Mouse (Mus musculus) liver, postnatal 0 days (tissue): Measurements from ENCODE around the gene Prox1. TPM values are rescaled to one million over a fixed set of nuclear protein-coding genes. Genes with fewer than 3 reads are reported as not detected.

Experiments used
- ATAC-seq: fragments of 200-750 bp; cut with Nextera tagmentation; 2 replicates; pipeline ENCODE4 v1.8.0; 2017; ENCODE audit warnings: mild to moderate bottlenecking, moderate library complexity
- DNase-seq: peaks from one replicate; pipeline ENCODE4 v3.0.0-alpha.2; 2016
- H3K27ac ChIP-seq: fragments of 300-500 bp; sonication (generic); 2 replicates; pipeline ENCODE4 v1.5.1; 2014; ENCODE audit warnings: antibody characterized with exemption, moderate library complexity, mild to moderate bottlenecking, low read depth
- H3K27me3 ChIP-seq: fragments of 300-500 bp; sonication (generic); 2 replicates; pipeline ENCODE4 v1.6.1; 2014; ENCODE audit warnings: low read length, control low read depth, mixed read lengths; ENCODE audit not compliant: insufficient read depth
- H3K36me3 ChIP-seq: fragments of 300-500 bp; sonication (generic); replicated peaks from 2 replicates; pipeline ENCODE4 v1.6.1; 2014; ENCODE audit warnings: mild to moderate bottlenecking, control low read depth, low read length, moderate library complexity, mixed read lengths; ENCODE audit not compliant: insufficient read depth
- H3K4me1 ChIP-seq: fragments of 300-500 bp; sonication (generic); 2 replicates; pipeline ENCODE4 v1.6.1; 2014; ENCODE audit warnings: antibody characterized with exemption, mild to moderate bottlenecking, control low read depth; ENCODE audit not compliant: insufficient read depth
- H3K4me2 ChIP-seq: fragments of 300-500 bp; sonication (generic); 2 replicates; pipeline ENCODE4 v1.6.1; 2014; ENCODE audit warnings: low read depth, mild to moderate bottlenecking, low read length, moderate library complexity, mixed read lengths
- H3K4me3 ChIP-seq: fragments of 300-500 bp; sonication (generic); 2 replicates; pipeline ENCODE4 v1.5.1; 2014; ENCODE audit warnings: low read depth, low read length
- H3K9ac ChIP-seq: fragments of 300-500 bp; sonication (generic); replicated peaks from 2 replicates; pipeline ENCODE4 v1.6.1; 2014; ENCODE audit warnings: mild to moderate bottlenecking, moderate library complexity
- H3K9me3 ChIP-seq: fragments of 300-500 bp; sonication (generic); 2 replicates; pipeline ENCODE4 v1.6.1; 2016; ENCODE audit warnings: mild to moderate bottlenecking, control low read depth, low read length, mixed read lengths
- CTCF ChIP-seq: sonication (generic); IDR thresholded peaks from 2 replicates; pipeline ENCODE4 v1.5.1; 2016; ENCODE audit warnings: antibody characterized with exemption, low read depth
- EP300 ChIP-seq: IDR thresholded peaks from 2 replicates; pipeline ENCODE4 v1.6.1; 2016; ENCODE audit warnings: antibody characterized with exemption, low read depth, mild to moderate bottlenecking
- WGBS: fragments of 180-500 bp; shearing (Covaris S2); extraction: QIAGEN DNeasy Blood & Tissue Kit; methylation state at CpG from one replicate; pipeline ENCODE4 v1.1.7; 2014; ENCODE audit not compliant: insufficient replicate concordance; 5-methylcytosine and 5-hydroxymethylcytosine counted together
- polyA plus RNA-seq: library from polyadenylated mRNA; unstranded; fragments of >200 nt; fragmentation: Nextera tagmentation; extraction: Ambion mirVana; gene quantifications from 2 replicates; pipeline ENCODE4 v1.2.1, GENCODE M21; 2015

Prox1 gene
- polyA plus RNA-seq, 1 experiment from 2014 or later: 11.8 TPM

DNA sequence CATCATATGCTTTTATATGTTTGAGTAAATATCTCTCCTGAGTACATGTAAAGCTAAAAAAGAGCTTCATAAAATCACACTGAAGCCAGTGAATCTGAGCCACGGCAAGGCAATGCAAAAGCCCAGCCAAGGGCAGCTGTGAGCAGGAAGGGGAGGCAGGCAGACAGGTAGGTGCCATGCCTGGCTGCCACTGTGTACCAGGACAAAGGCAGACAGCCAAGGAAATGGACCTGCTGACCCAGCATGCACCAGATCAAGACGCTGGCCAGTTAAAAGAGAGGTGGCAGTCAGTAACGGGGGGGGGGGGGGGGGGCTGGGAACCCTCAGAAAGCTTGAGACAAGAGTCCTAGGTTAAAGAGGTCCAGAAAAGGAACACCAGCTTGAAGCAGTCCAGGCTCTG is 6.4 kb upstream of the Prox1 start:
- 15% methylated on average over 3 of the region's 3 CpGs for WGBS
- H3K4me1 ChIP-seq: peaks cover 5% of the 10 kb centered on the region; the same call in 1 of the 2 replicates
- H3K9ac ChIP-seq: no peak overlapping the region
- H3K27ac ChIP-seq: peak overlapping the region; percentile 51
- no peak overlapping the region for H3K4me3 ChIP-seq
- H3K9me3 ChIP-seq: no peaks in the 10 kb centered on the region
- TF ChIP-seq EP300 (no peak), CTCF (no peak)
- no peak overlapping the region for H3K4me2 ChIP-seq
- H3K36me3 ChIP-seq: no peaks in the 10 kb centered on the region
- DNase-seq (peak; percentile 23), ATAC-seq (no peak)
- H3K27me3 ChIP-seq: peaks cover 24% of the 10 kb centered on the region

GRCm38 (mm10) chr1:190174671-190175661 is 4.5 kb upstream of the Prox1 start:
- peak overlapping the region; percentile 63 for H3K9ac ChIP-seq
- TF ChIP-seq EP300 (no peak), CTCF (no peak)
- H3K36me3 ChIP-seq: no peaks in the 10 kb centered on the region
- 3% methylated on average over 63 of the region's 65 CpGs for whole genome bisulfite sequencing
- peak; percentile 49 for DNase-seq
- peaks cover 30% of the 10 kb centered on the region for H3K27me3 ChIP-seq
- H3K4me3 ChIP-seq: peak overlapping the region; percentile 65
- peak overlapping the region; percentile 75 for H3K4me2 ChIP-seq
- H3K9me3 ChIP-seq: no peaks in the 10 kb centered on the region
- no peaks in the 10 kb centered on the region for H3K4me1 ChIP-seq
- H3K27ac ChIP-seq: peak overlapping the region; percentile 90
- peak; percentile 20; the same call in 1 of the 2 replicates for ATAC-seq

GRCm38 (mm10) chr1:190174231-190174630 is 3.7 kb upstream of the Prox1 start:
- peak overlapping the region; percentile 65 for H3K4me3 ChIP-seq
- H3K4me2 ChIP-seq: peak overlapping the region; percentile 75
- H3K36me3 ChIP-seq: no peaks in the 10 kb centered on the region
- peak overlapping the region; percentile 90 for H3K27ac ChIP-seq
- H3K9ac ChIP-seq: peak overlapping the region; percentile 47
- WGBS: 2% methylated on average over 13 of the region's 13 CpGs
- peaks cover 35% of the 10 kb centered on the region for H3K27me3 ChIP-seq
- H3K4me1 ChIP-seq: no peaks in the 10 kb centered on the region
- DNase-seq (peak; percentile 30), ATAC-seq (peak; percentile 5; the same call in 1 of the 2 replicates)
- no peaks in the 10 kb centered on the region for H3K9me3 ChIP-seq
- TF ChIP-seq CTCF: no peak
- no peak for TF ChIP-seq EP300

DNA sequence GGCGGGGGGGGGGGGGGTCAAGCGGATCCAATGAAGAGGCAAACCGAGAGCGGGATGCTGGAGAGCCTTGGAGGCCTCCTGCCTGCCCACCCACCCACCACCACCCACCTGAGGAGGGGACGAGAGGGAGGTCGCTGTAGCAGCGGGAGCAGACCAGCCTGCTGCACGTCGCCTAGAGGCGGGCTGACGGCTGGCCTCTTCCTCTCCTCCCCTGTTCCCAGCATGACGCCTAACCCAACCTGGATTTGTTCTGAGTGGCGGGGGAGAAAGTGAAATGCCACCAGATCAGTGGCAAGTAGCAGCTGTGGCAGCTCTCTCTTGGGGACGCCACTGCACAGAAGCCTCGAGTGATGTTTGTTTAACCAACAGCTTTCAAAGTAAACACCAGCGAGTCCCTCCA is 3.1 kb upstream of the Prox1 start:
- H3K9me3 ChIP-seq: no peaks in the 10 kb centered on the region
- H3K4me2 ChIP-seq: peak overlapping the region; percentile 75
- TF ChIP-seq EP300 (no peak), CTCF (no peak)
- ATAC-seq: no peak
- peaks cover 41% of the 10 kb centered on the region for H3K27me3 ChIP-seq
- no peaks in the 10 kb centered on the region for H3K36me3 ChIP-seq
- peak overlapping the region; percentile 90 for H3K27ac ChIP-seq
- 1% methylated on average over 15 of the region's 16 CpGs for WGBS
- H3K9ac ChIP-seq: peak overlapping the region; percentile 58; the same call in 1 of the 2 replicates
- no peaks in the 10 kb centered on the region for H3K4me1 ChIP-seq
- H3K4me3 ChIP-seq: peak overlapping the region; percentile 65
- DNase-seq: peak; percentile 31

- peak overlapping the region; percentile 65 for H3K4me3 ChIP-seq
- H3K9me3 ChIP-seq: no peaks in the 10 kb centered on the region
- under 1% methylated on average over 24 of the region's 24 CpGs for WGBS
- no peaks in the 10 kb centered on the region for H3K4me1 ChIP-seq
- H3K4me2 ChIP-seq: peak overlapping the region; percentile 75
- peak overlapping the region; percentile 90 for H3K27ac ChIP-seq
- H3K36me3 ChIP-seq: no peaks in the 10 kb centered on the region
- DNase-seq (peak; percentile 31), ATAC-seq (no peak)
- TF ChIP-seq CTCF (no peak), EP300 (no peak)
- peak overlapping the region; percentile 58 for H3K9ac ChIP-seq
- peaks cover 44% of the 10 kb centered on the region for H3K27me3 ChIP-seq
Measured at GRCm38 (mm10) chr1:190172979-190173461, 2.5 kb upstream of the Prox1 start.

DNA sequence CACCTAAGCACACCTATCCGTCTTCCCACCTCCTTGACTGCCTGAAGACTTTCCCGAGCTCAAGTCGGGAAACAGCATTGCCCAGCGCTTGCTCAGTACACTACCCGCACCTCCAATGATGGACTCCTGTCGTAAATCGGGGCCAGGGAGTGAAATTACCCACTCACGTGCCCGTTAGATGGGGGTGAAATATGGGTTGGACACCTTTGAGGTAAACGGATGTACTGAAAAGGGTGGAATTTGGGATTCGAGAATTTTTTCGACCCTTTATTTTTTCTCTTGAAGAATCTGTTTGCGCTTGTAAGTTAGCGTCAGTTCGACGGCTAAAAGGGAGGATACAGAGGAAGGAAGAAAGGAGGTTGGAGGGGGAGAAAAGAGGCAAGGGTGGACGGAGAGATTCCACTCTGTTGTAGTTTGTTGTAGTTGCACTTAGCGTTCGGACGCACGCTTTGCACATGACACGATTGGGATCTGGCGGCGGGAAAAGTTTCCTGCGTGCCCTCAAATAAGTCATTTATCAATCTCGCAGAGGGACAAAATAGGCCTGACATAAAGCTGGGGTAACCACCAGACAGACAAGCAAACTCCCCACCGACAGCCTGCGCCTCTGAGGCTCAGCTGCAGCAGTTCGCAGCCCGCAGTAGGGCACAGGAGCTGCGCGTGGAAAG is 1.9 kb upstream of the Prox1 start:
- DNase-seq (no peak), ATAC-seq (no peak)
- Histone ChIP-seq H3K9me3 (no peaks in the 10 kb centered on the region), H3K4me2 (peak overlapping the region; percentile 75), H3K27me3 (peaks cover 44% of the 10 kb centered on the region), H3K4me3 (peak overlapping the region; percentile 65), H3K4me1 (no peaks in the 10 kb centered on the region), H3K27ac (peak overlapping the region; percentile 90), H3K36me3 (no peaks in the 10 kb centered on the region), H3K9ac (peak overlapping the region; percentile 58)
- WGBS: 2% methylated on average over 32 of the region's 32 CpGs
- TF ChIP-seq CTCF (no peak), EP300 (no peak)
